Mouse (Mus musculus) intestine, postnatal 0 days (tissue): ENCODE data around the gene Cmtm4. TPM values are rescaled to one million over a fixed set of nuclear protein-coding genes. Genes with fewer than 3 reads are reported as not detected.
A peak's percentile ranks its signal among the peaks of the same experiment; 100 is the strongest.

Experiments
- ATAC-seq: fragments of 200-750 bp; cut with Nextera tagmentation; 2 replicates; pipeline ENCODE4 v1.8.0; 2017; ENCODE audit warnings: mild to moderate bottlenecking, moderate TSS enrichment, moderate library complexity
- H3K27ac ChIP-seq: fragments of 300-500 bp; sonication (generic); 2 replicates; pipeline ENCODE4 v1.5.1; 2014; ENCODE audit warnings: mild to moderate bottlenecking, low read depth, low read length, moderate library complexity
- H3K27me3 ChIP-seq: fragments of 300-500 bp; sonication (generic); replicated peaks from 2 replicates; pipeline ENCODE4 v1.6.1; 2014; ENCODE audit warnings: low read length, mixed read lengths; ENCODE audit not compliant: control insufficient read depth, insufficient read depth
- H3K36me3 ChIP-seq: fragments of 300-500 bp; sonication (generic); 2 replicates; pipeline ENCODE4 v1.6.1; 2014; ENCODE audit warnings: mild to moderate bottlenecking, moderate library complexity; ENCODE audit not compliant: control insufficient read depth, insufficient read depth
- H3K4me1 ChIP-seq: fragments of 300-500 bp; sonication (generic); replicated peaks from 2 replicates; pipeline ENCODE4 v1.6.1; 2014; ENCODE audit warnings: antibody characterized with exemption, low read length, mixed read lengths; ENCODE audit not compliant: control insufficient read depth, insufficient read depth
- H3K4me2 ChIP-seq: fragments of 300-500 bp; sonication (generic); replicated peaks from 2 replicates; pipeline ENCODE4 v1.6.1; 2014; ENCODE audit warnings: low read depth, mild to moderate bottlenecking, moderate library complexity
- H3K4me3 ChIP-seq: fragments of 300-500 bp; sonication (generic); 2 replicates; pipeline ENCODE4 v1.5.1; 2014; ENCODE audit warnings: low read depth, low read length
- H3K9ac ChIP-seq: fragments of 300-500 bp; sonication (generic); 2 replicates; pipeline ENCODE4 v1.6.1; 2014; ENCODE audit warnings: mild to moderate bottlenecking, low read depth, low read length
- H3K9me3 ChIP-seq: fragments of 300-500 bp; sonication (generic); 2 replicates; pipeline ENCODE4 v1.6.1; 2016; ENCODE audit warnings: mixed run types; ENCODE audit not compliant: control insufficient read depth
- CTCF ChIP-seq: sonication (generic); IDR thresholded peaks from 2 replicates; pipeline ENCODE4 v1.5.1; 2016; ENCODE audit warnings: low read depth, mild to moderate bottlenecking, control low read depth, antibody characterized with exemption, moderate library complexity
- WGBS: fragments of 180-500 bp; shearing (Covaris S2); extraction: QIAGEN DNeasy Blood & Tissue Kit; methylation state at CpG from one replicate; pipeline ENCODE4 v1.1.7; 2014; 5-methylcytosine and 5-hydroxymethylcytosine counted together
- polyA plus RNA-seq: library from polyadenylated mRNA; unstranded; fragments of >200 nt; fragmentation: Nextera tagmentation; extraction: Ambion mirVana; gene quantifications from 2 replicates; pipeline ENCODE4 v1.2.1, GENCODE M21; 2015

The Cmtm4 gene
- polyA plus RNA-seq, 1 experiment from 2014 or later, result 5.9 TPM

DNA sequence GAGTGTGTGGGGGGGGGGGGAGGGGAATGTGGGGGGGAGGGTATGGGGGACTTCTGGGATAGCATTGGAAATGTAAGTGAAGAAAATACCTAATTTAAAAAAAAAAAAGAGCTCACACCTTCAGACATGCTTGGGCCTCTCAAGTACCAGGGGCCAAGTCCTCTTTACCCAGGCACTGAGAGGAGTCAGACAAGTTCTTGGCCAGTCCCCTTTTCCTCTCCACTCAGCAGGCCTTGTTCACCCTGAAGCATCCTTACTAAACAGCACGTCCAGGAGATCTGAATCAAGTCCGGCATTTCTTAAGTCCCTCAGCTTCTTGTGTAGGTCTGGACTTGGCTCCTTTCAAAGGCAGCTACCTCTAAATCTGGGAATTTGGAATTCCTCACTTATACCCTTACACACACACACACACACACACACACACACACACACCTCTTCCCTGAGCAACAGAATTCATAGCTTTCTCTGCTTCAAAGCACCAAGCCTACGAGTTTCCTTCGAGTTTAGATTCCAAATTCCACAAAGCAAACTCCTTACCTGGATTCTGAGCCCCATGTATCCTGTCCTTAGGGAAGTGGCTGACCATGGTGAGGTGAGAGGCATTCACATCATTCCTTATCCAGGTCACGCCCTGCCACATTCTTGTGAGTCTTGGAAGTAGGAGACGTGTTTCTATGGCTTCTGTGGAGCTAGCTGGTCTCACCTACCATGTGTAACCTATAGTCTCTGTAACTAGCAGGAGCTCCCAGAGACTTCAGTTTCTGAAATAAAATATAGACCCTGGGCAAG lies 10.9 kb upstream of the Cmtm4 start:
- 69% methylated on average over 6 of the region's 6 CpGs for WGBS
- no peak for TF ChIP-seq CTCF

DNA sequence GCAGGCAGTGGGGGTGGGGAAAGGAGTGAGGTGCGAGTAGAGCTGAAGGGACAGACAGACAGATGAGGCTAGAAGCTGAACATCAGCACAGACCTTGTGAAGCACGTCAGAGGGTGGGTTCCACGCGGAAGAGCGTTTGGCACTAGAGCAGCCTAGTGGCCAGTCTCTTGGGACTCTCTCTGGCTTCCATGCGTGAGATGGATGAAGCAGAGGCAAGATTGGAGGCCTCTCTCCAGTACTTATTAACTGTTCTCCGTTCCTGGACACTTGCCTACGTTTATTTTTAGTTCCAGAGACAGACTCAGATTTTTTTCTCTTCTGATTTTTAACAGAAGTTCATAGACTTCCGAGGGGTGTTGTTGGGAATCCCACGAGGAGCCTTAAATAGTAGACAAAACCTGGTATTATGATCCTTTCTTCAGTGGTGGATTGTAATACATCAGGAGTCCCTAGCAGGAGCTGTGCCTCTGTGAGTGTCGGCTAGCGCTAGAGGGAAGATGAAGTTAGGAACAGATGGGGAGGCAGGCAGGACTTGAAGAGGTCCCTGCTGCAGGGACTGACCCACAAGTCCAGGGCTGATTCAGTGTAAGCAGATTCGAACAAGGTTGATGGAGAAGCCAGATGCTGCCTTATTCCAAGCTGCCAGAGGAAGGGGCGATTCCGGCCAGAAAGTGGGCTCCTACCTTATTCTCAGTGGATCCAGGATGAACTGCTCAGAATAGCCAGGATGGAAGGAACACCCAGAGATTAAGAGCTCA lies 10.0 kb upstream of the Cmtm4 start:
- Histone ChIP-seq H3K4me2 (no peak overlapping the region), H3K27me3 (no peaks in the 10 kb centered on the region), H3K27ac (no peak overlapping the region), H3K9me3 (no peaks in the 10 kb centered on the region), H3K9ac (no peak overlapping the region), H3K4me3 (no peak overlapping the region), H3K4me1 (no peaks in the 10 kb centered on the region), H3K36me3 (no peaks in the 10 kb centered on the region)
- TF ChIP-seq CTCF, result 0 out of 2 replicates have a peak, but pooled peaks have one; percentile 2
- ATAC-seq, result no peak
- WGBS, result 51% methylated on average over 15 of the region's 15 CpGs

More for the DNA sequence above, 10.9 kb upstream of the Cmtm4 start:
- H3K9ac ChIP-seq, result no peak overlapping the region
- H3K9me3 ChIP-seq, result no peaks in the 10 kb centered on the region
- no peak overlapping the region for H3K4me2 ChIP-seq
- no peak overlapping the region for H3K4me3 ChIP-seq
- H3K4me1 ChIP-seq, result no peaks in the 10 kb centered on the region
- no peak overlapping the region for H3K27ac ChIP-seq
- no peaks in the 10 kb centered on the region for H3K27me3 ChIP-seq
- ATAC-seq, result no peak
- H3K36me3 ChIP-seq, result no peaks in the 10 kb centered on the region

DNA sequence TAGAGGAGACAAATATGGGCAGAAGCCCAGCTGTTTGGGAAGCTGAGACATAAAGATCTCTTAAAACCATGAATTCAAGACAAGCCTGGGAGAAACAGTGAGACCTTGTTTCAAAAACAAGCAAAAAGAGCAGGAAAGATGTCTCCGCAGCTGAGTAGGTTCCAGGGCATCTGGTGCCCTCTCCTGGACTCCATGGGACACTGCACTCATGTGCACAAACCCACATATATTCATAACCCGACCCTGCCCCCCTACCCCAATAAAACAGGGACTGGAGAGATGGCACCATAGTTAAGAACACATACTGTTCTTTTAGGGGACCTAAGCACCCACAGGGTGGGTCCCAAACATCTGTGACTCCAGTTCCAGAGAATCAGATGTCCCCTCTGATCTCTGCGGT lies 8.0 kb upstream of the Cmtm4 start:
- Histone ChIP-seq H3K27ac (no peak overlapping the region), H3K9me3 (no peaks in the 10 kb centered on the region), H3K4me1 (no peaks in the 10 kb centered on the region), H3K27me3 (no peaks in the 10 kb centered on the region), H3K4me2 (no peak overlapping the region), H3K36me3 (no peaks in the 10 kb centered on the region), H3K4me3 (no peak overlapping the region), H3K9ac (no peak overlapping the region)
- TF ChIP-seq CTCF, result peak; percentile 82
- ATAC-seq, result no peak
- 69% methylated on average over 3 of the region's 3 CpGs for WGBS

DNA sequence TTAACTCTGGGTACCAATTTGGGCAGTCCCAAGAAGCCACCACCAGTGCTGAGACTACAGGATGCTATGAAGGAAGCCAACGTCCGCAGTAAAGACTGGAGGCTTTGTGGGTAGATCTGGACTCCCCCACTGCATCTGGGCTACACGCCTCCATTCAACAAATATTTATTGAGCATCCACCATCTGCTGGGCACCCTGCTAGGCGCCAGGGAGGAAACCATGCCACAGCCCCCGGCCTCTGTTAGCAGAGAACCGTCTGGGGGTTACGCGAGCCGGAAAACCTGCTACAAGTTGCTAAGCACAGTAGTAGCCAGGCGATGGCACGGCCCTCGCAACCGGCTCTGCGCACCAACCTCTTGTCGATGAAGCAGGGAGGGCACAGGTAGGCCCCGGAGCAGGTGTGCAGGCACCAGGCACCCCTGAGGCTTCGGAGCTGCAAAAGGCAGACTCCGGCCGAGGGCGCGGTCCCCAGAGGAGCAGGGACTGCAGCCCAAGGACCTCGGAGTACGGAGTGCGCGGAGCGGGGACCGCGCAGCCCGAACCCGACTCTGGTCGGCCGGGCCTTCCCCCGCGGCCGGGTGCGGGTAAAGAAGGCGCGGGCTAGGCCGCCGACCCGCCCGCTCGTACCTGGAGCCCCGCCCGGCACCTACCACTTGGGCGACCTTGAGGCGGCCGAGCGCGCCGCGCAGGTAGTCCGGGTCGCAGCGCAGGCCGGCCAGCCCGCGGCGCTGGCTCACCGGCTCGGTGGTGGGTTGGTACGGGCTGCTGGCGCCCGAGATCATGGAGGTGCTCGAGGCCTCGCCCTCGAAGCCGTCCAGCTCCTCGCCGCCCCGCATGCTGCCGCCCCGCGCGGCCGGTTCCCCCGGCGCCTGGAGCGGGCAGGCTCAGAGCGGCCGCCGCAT lies 555 bp downstream of the Cmtm4 start:
- under 1% methylated on average over 58 of the region's 82 CpGs for WGBS

DNA sequence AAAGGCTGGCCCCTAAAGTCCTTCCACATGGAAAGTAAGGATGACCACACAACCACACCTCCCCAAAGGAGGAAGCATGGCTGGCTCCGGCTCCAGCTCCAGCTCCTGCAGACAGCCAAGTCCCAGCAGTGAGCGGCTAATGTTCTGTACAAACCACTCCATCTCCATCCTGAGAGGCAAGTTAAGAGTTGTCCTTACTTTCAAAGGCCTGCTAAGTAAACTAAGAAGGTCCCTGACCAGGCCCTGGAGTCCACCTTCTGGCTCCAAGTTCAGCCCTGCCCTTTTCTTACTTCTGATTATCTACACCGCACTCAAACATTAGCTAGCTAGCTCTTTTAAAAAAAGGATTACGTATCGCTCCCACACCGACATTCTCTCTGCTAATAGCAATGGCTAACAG lies 1.8 kb downstream of the Cmtm4 start:
- no peaks in the 10 kb centered on the region for H3K27me3 ChIP-seq
- 28% methylated on average over 6 of the region's 6 CpGs for WGBS
- H3K4me2 ChIP-seq, result peak overlapping the region; percentile 84
- H3K9ac ChIP-seq, result peak overlapping the region; percentile 80; the same call in 1 of the 2 replicates
- no peak for TF ChIP-seq CTCF
- no peaks in the 10 kb centered on the region for H3K36me3 ChIP-seq
- H3K4me1 ChIP-seq, result peaks cover 3% of the 10 kb centered on the region; the same call in 1 of the 2 replicates
- H3K9me3 ChIP-seq, result no peaks in the 10 kb centered on the region
- no peak for ATAC-seq
- peak overlapping the region; percentile 81; the same call in 1 of the 2 replicates for H3K4me3 ChIP-seq
- peak overlapping the region; percentile 28 for H3K27ac ChIP-seq

More for the DNA sequence above, 555 bp downstream of the Cmtm4 start:
- Histone ChIP-seq H3K9ac (peak overlapping the region; percentile 80), H3K9me3 (no peaks in the 10 kb centered on the region), H3K4me2 (peak overlapping the region; percentile 84), H3K27ac (peak overlapping the region; percentile 91), H3K4me3 (peak overlapping the region; percentile 81), H3K36me3 (no peaks in the 10 kb centered on the region), H3K27me3 (no peaks in the 10 kb centered on the region), H3K4me1 (peaks cover 3% of the 10 kb centered on the region; the same call in 1 of the 2 replicates)
- peak; percentile 81 for ATAC-seq
- peak; percentile 24; the same call in 1 of the 2 replicates for TF ChIP-seq CTCF
